Mouse (Mus musculus) heart, adult 8-10 months (tissue): ENCODE results near the gene Lsamp. TPM values are rescaled to one million over a fixed set of nuclear protein-coding genes. Genes with fewer than 3 reads are reported as not detected.

Experiments used
- DNase-seq: peaks from one replicate; pipeline ENCODE4 v3.0.0; 2022; ENCODE audit warnings: low spot score
- total RNA-seq, 4 experiments: library from RNA; stranded (reverse); gene quantifications; 2 replicates each; pipeline ENCODE4 v1.2.4; 2022

The Lsamp gene
- total RNA-seq, 4 experiments from 2014 or later = 1.0 to 2.0 (median 1.4) TPM

DNA sequence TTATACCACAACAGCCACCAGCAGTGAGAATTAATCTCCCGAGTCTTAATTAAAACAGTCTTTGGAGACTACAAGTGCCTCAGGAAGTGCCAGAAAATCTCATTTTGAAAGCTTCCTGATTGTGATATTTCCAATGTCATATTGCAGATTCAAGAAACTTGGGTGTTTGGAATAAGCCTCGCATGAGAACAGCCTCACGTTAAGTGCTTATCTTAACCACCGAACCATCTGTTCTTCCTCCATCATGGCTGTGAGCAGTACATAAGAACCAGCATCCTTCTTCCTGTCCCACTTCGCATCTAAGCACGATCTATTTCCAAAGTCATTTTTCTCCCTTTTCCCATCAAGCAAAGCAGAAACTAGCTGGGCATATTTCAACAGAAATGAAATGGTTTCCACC lies 1780.1 kb downstream of the Lsamp start:
- no peak for DNase-seq

DNA sequence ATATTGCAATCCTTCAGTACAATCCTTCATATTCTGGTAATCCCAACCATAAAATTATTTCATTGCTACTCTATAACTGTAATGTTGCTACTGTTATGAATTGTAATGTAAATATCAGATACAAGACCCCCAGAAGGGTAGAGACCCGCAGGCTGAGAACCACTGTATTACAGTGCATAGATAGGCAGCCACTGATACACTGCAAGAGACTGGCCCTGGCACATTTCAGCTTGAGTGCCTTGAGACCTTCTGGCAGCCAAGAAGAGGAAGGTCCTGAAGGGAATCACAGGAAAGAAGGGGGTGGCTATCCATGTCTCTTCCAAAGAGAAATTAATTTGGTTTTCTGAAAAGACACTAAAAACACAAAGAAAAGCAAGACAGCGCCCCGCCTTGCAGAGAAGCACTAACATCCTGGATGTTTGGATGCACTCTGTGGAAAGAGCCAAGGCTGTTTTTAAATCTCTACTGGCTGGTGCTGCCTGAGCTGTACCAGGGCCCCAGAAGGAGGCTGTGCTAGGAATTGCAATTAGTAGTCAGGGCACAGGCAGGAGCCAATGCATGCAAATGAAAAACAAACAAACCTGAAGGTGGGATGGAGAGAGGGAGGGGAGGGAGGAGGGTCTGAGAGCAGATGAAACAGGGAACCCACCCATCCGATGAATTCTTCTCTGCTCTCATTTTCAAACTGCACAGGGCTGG lies 1787.4 kb downstream of the Lsamp start:
- no peak for DNase-seq

DNA sequence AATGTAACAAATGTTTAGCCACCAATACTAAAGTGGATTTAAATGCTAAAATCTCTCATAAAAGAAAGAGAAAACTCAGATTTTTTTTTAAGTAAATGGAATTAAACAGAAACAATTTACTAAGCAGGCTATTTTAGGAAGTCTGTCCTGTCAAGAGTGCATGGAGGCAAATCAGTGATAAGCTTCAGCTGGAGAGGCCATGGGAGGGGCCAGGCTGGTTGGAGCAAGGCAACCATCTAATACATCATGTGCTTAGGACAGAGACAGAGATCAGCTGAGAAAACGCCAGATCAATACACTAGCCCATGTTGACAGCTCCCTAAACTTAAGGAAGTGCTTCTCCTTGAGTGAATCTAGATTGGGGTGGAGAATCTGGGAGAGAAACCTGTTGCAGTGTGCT lies 1793.4 kb downstream of the Lsamp start:
- peak; percentile 48 for DNase-seq

DNA sequence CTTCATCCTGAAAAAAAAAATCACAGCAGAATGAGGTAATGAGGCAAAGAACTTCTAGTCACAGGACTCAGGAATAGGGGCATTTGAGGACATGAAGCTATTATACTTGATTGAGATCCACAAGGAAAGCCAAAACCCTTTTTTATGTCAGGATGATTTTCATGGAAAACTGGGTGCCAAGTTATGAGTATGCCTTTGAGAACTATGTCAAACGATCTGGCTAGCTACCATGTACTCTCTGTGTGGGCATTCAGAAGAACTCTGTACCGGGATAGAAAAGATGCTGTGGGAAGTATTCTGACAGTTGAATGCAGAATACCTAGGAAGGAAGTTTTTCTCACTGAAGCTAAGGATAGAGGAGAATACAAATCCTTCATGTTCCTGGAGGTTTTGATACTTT lies 1801.4 kb downstream of the Lsamp start:
- peak; percentile 29 for DNase-seq

DNA sequence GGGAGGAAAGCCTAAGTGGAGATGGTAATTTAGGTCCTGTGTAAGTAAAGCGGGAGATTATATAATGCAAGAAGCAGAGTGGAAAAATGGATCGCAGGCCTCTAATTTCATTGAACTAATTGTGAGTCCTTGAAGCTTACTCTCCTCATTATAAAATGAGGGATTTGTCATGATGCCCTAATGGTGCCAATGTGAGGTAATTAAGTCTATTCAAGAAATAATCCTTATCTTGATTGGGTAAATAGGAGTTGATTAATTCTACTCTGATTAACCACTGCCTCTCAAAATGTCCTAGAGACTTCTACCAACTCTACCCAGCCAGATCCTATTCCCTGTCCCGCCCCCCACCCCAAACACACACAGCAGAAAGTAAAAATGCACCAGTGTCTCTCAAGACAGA lies 1802.5 kb downstream of the Lsamp start:
- DNase-seq = no peak

DNA sequence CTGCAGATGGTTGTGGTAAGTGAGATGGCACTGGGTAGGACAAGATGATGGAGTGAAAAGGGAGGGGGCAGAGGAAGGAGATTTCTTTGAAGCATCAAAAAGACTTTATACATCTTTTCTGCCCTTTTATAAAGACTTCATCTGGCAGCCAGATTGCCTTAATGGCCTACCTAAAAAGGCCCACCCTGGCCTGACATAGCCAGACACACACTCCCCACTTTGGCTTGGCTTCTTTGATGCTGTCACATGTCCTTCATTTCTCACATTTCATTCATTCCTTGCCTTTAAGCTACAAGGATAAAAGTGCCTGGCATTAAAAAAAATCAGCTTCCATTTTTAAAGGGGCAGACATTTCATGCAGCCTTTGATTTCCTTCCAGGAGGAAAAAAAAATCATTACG lies 1803.0 kb downstream of the Lsamp start:
- DNase-seq = no peak

DNA sequence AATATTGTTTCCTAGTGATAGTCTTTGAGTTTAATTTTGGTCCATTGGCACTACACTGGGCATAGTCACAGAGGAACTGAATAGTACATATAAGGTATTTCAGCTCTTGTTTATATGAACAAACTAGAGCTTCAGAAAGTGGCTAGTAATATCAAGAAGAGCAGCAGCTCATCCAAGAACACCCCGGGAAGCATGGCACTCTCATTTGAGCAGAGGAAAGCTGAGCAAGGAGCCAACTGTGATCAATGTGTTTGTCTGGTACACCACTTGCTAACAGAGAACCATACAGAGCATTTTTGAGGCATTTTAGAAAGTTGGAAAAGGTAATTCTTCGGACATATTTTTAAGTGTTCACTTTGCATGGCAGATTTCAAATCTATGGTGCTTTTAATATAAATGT lies 1805.9 kb downstream of the Lsamp start:
- DNase-seq = no peak

DNA sequence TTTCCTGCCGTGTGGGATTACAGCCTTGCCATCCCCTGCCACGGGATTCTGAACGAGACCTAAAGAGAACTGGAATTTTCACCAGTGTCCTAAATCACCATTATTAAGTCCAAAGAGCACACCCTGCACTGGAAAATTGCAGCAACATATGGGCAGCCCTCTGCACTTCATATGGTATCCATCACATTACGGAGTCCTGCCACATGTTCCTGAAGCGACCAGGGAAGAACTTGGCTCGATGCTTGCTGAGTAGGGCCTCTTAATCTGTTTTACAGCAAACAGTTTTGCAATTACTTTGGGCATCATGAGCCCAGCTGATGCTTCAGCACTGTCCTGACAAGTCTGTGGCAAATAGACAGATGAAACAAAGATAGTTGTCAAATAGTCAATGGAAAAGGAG lies 1836.2 kb downstream of the Lsamp start:
- no peak for DNase-seq

DNA sequence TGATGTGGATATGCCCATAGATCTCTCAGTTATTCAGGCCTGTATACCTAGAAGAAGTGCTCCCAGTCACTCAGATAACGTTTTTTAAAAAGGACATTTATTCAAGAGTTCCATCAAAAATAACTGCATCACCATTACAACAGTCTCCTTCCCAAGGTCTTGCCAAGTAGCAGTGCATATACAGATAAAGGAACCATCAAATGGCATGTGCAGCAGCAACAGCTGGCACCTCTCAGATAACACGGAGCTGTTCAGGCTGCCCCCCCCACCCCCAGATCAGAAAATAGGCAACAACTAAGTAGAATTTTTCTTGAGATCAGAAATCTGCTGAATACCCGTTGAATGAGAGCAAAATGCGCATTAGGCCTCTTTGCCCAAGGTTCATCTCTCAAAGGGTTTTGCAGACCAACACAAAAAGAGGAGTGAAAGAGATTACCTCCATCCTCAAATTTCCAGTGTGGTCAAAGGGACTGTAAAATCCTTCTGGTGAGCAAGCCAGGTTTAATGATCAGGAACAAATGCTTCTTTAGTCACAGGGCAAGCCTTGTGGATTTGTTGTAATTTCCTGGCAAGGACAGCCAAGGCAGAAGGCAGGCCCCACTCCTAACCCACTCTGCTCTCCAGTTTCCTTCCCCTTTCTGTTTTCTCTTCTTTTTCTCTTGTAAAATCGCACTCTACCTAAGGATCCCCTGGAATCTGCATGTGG lies 1842.9 kb downstream of the Lsamp start:
- no peak for DNase-seq

DNA sequence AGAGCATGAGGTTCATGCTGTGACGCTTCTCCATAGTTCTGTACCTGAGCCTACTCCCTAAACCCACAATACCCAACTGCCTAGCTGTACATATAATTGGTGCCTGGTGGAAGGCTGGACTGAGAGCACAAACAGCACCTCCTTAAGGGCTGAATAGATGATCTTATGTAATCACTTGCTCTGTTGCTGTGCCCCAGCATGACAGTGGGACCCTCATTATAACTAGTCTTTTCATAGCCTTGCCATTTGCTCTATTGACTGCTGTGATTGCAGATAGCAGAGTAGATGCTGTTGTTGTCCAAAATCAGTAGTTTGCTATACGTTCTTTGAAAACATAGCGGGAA lies 1843.4 kb downstream of the Lsamp start:
- no peak for DNase-seq

DNA sequence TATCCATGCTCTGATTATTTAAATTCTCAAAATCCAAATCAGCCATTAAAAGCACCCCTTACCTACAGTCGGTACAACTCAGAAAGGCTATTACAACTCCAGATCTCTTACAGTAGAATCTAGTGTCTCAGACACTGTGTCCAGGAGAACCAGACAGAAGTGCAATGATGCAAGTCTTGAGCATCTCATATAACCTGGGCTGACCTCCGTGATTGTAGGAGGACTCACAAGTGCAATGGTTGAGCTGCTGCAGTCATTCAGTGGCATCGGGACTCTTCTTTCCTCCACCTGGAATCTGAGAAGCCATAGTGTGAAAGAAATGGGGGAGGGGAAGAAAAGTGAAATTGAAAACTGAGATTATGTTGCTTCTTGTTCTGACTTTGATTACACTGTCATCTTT lies 1850.5 kb downstream of the Lsamp start:
- DNase-seq = no peak

DNA sequence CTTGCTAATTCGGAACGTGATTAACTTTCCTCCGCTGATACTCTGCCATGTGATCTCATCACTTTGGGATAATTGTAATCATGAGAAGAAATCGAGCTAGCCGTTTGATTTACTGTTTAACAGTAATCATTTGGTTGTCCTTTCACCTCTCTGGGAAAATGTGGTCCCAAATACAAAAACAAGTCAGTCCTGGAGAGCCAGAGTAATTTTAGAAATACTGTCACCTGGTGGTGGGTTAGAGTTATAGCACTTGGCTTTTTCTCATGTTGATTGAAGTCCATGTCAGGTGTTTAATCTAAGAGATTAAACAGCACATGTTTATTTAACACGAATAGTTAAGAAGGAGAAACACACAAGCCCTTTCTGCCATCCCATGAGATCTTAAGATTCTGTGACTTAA lies 1851.6 kb downstream of the Lsamp start:
- DNase-seq = no peak

DNA sequence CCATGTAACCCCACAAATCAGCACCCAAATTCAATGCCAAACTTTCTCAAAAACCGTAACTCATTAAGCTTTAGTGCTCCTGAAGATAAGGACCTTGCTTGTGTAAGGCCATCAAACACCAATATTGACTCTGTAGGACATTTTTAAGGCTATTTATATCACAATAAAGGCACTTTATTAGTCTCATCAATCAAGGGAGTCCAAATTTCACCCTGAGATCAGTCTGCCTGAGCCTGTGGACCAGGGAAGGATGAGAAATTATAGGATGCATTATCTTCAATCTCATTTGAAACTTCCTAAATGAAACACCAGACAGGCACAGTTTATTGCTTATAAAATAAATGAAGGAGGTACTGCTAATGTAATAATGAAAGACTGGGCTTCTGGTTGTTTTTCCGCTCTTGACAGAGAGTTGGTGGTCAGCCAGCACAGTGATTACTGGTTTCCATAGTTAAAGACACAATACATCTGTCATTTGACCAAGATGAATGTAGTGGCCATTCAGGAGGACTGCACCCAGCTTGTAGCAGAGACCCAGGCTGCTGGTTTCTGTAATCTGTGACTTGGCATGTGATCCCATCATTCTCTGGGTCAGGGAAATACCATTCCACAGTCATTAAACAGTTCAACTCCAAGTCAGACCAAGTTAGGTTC lies 1855.7 kb downstream of the Lsamp start:
- no peak for DNase-seq

DNA sequence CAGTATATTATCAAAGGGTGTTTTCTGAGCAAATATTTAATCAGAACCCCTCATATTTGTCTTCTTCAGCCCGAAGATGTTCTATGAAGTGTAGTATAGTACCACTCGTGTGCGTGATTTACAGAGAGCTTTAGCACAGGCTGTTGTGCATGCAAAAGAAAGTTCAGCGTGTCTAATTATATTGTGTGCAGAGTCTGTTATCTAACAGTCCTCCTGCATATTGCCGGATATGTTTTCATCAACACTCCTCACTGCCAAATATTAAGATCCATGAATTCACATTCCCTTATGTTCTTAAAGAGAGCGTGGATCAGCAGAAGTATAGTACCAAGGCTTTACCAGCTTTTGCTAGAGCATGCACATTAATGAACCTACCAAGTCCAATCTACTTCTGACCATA lies 1862.7 kb downstream of the Lsamp start:
- no peak for DNase-seq

DNA sequence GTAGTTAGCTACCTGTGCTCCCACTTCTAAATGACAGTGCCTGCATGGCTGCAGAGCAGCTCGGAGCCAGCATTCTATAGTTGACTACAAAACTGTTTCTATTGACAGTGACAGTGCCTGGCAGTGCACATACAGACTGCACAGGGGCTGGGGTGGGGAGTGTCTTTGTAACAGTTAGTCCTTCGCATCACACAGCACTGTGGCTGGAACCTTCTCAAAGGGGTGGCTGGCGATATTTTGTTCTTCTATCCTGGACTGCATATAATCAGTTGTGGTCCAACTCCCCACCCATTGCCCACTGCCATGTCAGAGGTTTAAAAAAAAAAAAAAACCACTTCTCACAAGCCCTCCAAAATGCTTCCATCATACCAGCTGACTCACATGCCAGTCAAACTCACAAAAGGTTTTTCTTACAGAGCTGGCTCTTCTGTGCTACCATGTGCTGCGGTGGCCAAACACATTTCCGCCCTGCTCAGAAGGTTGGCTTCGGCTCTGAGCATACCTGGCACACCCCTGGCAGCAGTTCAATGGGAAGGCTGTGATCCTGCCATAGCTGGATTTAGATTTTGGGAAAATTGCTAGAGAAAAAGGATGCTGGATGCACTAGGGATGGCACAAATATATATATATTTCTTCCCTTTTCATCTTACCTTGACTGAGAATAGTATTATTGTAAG lies 1887.9 kb downstream of the Lsamp start:
- DNase-seq = no peak

DNA sequence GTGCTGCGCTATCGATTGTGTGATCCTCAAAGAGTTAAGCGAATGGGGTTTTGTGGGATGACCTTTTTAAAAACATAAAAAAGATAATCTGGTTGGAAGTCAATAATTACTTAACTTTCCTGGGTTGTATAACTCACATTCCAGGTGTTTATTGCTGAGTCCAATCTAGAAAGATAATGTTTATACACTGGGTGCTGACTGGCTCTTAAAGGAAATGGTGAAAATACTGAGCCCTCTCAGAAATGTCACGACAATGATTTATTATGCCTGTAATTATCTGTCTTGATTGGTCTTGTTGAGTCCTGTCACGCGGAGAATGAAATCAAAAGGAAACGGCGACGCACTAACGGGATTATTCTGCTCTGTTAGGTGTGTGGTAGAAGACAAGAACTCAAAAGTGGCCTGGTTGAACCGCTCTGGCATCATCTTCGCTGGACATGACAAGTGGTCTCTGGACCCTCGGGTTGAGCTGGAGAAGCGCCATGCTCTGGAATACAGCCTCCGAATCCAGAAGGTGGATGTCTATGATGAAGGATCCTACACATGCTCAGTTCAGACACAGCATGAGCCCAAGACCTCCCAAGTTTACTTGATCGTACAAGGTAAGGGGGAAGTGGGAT lies 1904.5 kb downstream of the Lsamp start:
- DNase-seq = no peak

DNA sequence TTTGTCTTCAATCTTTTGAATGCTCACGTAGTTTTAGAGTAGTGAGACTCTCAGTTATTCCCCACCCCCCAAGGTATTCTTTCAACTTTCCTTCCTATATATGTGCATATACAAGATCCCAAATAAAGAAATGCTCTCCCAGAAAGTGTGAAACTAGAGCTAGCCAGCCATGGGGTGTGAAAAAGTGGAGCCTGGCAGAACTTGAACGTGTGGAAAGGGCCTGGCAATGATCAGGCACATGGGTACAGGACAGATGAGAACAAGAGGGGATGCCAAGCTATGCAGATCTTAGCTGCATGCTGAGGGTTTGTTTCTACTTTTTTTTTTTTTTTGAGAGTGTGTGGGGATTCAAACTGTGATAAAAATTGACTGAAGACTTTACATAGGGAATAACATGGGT lies 1916.6 kb downstream of the Lsamp start:
- no peak for DNase-seq

DNA sequence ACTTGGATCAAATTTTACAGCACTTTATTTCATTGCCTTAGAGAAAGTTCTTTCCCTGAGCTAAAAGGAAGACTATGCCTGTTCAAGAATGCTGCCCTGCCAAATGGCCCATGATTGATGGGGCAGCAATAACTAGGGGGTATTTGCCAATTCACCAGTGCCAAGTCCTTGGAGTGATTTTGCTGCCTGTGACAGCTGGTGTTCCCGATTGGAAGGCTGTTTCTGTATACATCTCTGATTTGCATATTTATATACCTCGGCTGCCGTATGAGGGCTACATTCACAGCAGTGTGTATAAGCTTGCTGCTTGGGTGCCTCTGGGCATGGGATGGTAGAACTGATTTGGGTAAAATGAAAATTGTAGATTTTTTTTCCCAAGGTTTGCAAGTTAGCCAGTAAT lies 1919.5 kb downstream of the Lsamp start:
- no peak for DNase-seq

DNA sequence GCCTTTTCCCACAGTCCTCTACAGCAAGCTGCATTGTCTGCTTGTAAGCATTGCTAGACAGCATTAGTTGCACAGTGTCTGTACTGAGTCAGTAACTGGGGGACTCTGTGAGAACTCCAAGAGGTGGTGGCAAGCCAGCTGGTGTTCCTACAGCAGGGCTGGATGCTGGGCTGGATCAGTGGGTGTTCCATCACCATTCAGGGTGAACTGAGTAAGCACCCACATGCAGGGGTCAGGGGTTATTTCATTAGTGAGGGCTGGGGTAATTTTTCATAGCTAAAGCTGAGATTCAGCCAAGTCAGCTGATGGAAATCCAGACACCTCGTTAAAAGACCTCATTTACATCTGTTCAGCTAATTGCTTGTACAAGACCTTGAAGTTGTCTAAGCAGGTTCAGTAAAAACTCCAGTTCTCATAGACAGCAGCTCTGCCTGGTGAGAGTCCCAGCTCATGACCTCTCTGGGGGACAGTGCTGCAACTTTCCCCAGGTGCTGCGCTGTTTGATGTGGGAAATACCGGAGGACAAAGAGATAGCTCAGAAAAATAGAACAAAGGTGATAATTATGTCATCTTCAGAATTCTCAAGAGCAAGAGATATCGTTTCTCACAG lies 1928.5 kb downstream of the Lsamp start:
- DNase-seq = no peak

DNA sequence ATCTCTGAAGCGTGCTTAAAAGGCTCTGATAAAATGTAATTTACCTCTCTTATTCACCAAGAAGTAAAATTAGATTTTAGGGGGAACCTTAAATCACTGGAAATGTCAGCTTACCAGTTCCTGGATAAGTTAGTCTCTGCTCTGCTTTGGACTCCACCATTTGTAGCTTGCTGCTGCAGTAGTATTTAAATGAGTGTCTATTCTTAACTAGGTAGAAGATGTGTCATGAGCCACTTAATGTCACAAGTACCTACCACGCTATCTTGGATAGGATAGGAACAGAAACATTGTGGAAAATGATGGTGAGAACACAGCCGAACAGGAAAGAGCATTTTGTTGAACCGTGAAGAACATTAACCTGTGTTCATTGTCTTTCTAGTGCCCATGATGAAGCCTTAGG lies 1929.2 kb downstream of the Lsamp start:
- DNase-seq = no peak

DNA sequence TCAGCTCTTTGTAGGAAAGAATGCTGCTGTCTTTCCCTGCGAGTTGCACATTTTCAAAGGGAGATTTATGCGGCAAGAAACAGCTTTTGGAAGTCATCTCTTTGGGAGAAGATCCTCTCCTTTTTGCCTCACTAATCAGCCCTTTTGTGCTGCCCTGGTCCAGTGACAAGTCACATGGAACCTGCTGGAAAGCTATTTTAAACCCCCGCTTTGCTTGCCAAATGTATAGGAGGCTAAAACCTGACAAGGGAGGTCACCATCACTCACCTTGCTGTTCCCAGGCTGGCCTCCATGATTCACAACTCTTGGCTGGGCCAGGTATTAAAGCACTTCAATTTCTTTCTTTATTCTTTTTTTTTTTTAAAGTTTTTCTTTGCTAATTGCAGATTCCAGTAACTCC lies 1932.2 kb downstream of the Lsamp start:
- DNase-seq = no peak
